Mouse (Mus musculus) kidney, adult 2 months (tissue): ENCODE results near the gene Plekhg6. TPM values are rescaled to one million over a fixed set of nuclear protein-coding genes. Genes with fewer than 3 reads are reported as not detected.

Source experiments
- DNase-seq: peaks from one replicate; pipeline ENCODE4 v3.0.0; 2021
- H3K27ac ChIP-seq: fragments of 200-500 bp; 2 replicates; pipeline ENCODE4 v1.5.1; 2012; ENCODE audit warnings: low read depth, low read length, control low read depth, inconsistent platforms; ENCODE audit not compliant: insufficient read depth
- H3K27me3 ChIP-seq: fragments of 200-500 bp; replicated peaks from 2 replicates; pipeline ENCODE4 v1.6.1; 2012; ENCODE audit warnings: mild to moderate bottlenecking, moderate library complexity, low read length, inconsistent platforms; ENCODE audit not compliant: control insufficient read depth, insufficient read depth
- H3K36me3 ChIP-seq: fragments of 200-500 bp; 2 replicates; pipeline ENCODE4 v1.6.1; 2012; ENCODE audit warnings: mild to moderate bottlenecking, moderate library complexity, low read length, inconsistent platforms; ENCODE audit not compliant: control insufficient read depth, insufficient read depth
- H3K4me1 ChIP-seq: fragments of 200-500 bp; 2 replicates; pipeline ENCODE4 v1.6.1; 2011; ENCODE audit warnings: low read length; ENCODE audit not compliant: control insufficient read depth, insufficient read depth
- H3K4me3 ChIP-seq: fragments of 200-500 bp; 2 replicates; pipeline ENCODE4 v1.5.1; 2011; ENCODE audit warnings: mild to moderate bottlenecking, low read depth, low read length, control low read depth; ENCODE audit not compliant: insufficient read depth
- CTCF ChIP-seq: fragments of 200-500 bp; conservative IDR thresholded peaks from 2 replicates; pipeline ENCODE4 v1.5.1; 2011; ENCODE audit warnings: low read depth, mild to moderate bottlenecking, control low read depth, low read length, moderate library complexity, mixed read lengths; ENCODE audit not compliant: insufficient read depth, insufficient read length
- POLR2A ChIP-seq: fragments of 200-500 bp; IDR thresholded peaks from one replicate; pipeline ENCODE4 v1.6.1; 2011; ENCODE audit warnings: low read depth, low read length, control low read depth
- WGBS: fragments of 180-500 bp; shearing (Covaris S2); methylation state at CpG from one replicate; pipeline ENCODE4 v1.1.7; 2018; 5-methylcytosine and 5-hydroxymethylcytosine counted together
- polyA plus RNA-seq: library from polyadenylated mRNA; depleted of rRNA; stranded (reverse); fragments of >200 nt; gene quantifications from 2 replicates; pipeline ENCODE4 v1.2.3, GENCODE M21; 2012

Plekhg6 gene
- polyA plus RNA-seq, 1 experiment, result 6.1 TPM

DNA sequence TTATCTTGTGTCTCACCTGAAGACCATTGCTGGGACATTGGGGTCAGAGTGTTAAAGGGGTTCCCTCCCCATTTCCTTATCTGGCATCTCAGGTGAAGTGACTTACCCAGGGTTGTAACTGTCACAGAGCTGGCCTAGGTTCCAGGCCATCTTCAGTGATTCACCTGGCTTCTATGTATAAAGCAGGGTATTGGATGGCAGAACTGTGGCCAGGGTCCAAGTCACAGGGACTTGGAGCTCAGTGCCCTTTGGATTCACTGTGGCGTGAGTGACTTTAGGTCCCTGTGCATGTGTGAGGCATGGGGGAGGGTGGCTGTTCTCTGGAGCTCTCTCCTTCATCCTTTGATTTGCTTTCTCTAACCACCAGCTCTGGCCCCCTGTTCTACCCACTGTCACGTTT lies 34.6 kb downstream of the Plekhg6 start:
- Histone ChIP-seq H3K36me3 (no peaks in the 10 kb centered on the region), H3K4me3 (no peak overlapping the region), H3K27ac (no peak overlapping the region), H3K4me1 (peaks cover 9% of the 10 kb centered on the region; the same call in 1 of the 2 replicates), H3K27me3 (no peaks in the 10 kb centered on the region)
- no peak for TF ChIP-seq POLR2A
- no peak for TF ChIP-seq CTCF
- peak; percentile 75 for DNase-seq
- WGBS, result 42% methylated on average over 2 of the region's 2 CpGs

- Histone ChIP-seq H3K27me3 (no peaks in the 10 kb centered on the region), H3K36me3 (no peaks in the 10 kb centered on the region), H3K4me1 (peaks cover 9% of the 10 kb centered on the region; the same call in 1 of the 2 replicates), H3K4me3 (no peak overlapping the region), H3K27ac (no peak overlapping the region)
- DNase-seq, result no peak
- WGBS, result 73% methylated on average over 1 of the region's 1 CpGs
- TF ChIP-seq CTCF, result no peak
- no peak for TF ChIP-seq POLR2A
Observed at GRCm38 (mm10) chr6:125345625-125346024, 35.0 kb downstream of the Plekhg6 start.

GRCm38 (mm10) chr6:125344866-125345265 lies 35.7 kb downstream of the Plekhg6 start:
- no peak for DNase-seq
- Histone ChIP-seq H3K36me3 (no peaks in the 10 kb centered on the region), H3K27me3 (no peaks in the 10 kb centered on the region), H3K4me3 (no peak overlapping the region), H3K27ac (no peak overlapping the region), H3K4me1 (peaks cover 9% of the 10 kb centered on the region; the same call in 1 of the 2 replicates)
- TF ChIP-seq CTCF (no peak), POLR2A (no peak)
- WGBS, result 76% methylated on average over 4 of the region's 4 CpGs

GRCm38 (mm10) chr6:125344084-125344483 lies 36.5 kb downstream of the Plekhg6 start:
- H3K36me3 ChIP-seq, result no peaks in the 10 kb centered on the region
- H3K27me3 ChIP-seq, result no peaks in the 10 kb centered on the region
- TF ChIP-seq CTCF (no peak), POLR2A (no peak)
- WGBS, result 23% methylated on average over 8 of the region's 8 CpGs
- H3K27ac ChIP-seq, result 0 out of 2 replicates have a peak overlapping the region, but pooled peaks have one; percentile 8
- DNase-seq, result peak; percentile 67
- H3K4me1 ChIP-seq, result peaks cover 8% of the 10 kb centered on the region; the same call in 1 of the 2 replicates
- H3K4me3 ChIP-seq, result no peak overlapping the region

DNA sequence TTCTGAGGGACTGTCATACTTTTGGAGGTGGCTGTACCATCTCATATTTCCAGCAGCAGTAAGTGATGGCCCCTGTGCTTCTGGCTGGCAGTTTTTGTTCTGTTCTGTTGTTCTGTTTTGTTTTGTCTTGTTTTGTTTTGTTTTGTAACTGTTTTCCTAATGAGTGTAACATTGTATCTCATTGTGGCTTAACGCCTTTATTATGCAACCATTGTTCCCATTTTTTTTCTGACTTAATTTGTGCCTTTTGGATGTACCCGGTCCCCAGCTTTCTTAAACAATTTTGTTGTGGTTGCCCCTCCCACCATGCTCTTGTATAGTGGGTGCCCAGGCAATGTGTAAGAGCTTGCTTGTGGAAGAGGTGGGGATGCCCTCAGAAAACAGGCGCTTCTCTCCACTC lies 38.4 kb downstream of the Plekhg6 start:
- Histone ChIP-seq H3K27ac (no peak overlapping the region), H3K4me1 (peaks cover 3% of the 10 kb centered on the region; the same call in 1 of the 2 replicates), H3K4me3 (no peak overlapping the region), H3K36me3 (no peaks in the 10 kb centered on the region), H3K27me3 (no peaks in the 10 kb centered on the region)
- DNase-seq, result no peak
- TF ChIP-seq POLR2A, result no peak
- no peak for TF ChIP-seq CTCF
- WGBS, result 76% methylated on average over 3 of the region's 3 CpGs

DNA sequence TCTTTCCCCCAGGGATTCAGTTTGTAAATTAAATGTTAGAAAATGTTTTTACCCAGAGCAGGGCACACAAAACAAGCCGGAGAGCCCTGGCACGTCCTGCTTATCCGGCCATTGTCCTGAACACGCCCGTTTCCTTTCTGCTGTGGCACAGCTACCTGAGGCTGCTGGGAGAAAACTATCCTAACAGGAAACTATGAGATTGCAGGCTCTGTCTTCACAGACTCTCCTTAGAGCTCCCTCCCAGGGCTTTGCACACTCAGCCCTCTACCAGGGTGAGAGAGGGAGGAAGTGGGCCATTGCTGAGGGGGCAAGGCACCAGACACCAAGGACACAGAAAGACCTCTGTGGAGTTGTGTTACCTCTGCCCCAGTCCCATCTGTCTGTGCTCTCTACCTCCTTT lies 40.3 kb downstream of the Plekhg6 start:
- WGBS, result 74% methylated on average over 5 of the region's 5 CpGs
- Histone ChIP-seq H3K36me3 (no peaks in the 10 kb centered on the region), H3K4me1 (no peaks in the 10 kb centered on the region; the same call in 1 of the 2 replicates), H3K27ac (peak overlapping the region; percentile 49), H3K4me3 (no peak overlapping the region), H3K27me3 (no peaks in the 10 kb centered on the region)
- DNase-seq, result peak; percentile 60
- TF ChIP-seq CTCF (no peak), POLR2A (no peak)

DNA sequence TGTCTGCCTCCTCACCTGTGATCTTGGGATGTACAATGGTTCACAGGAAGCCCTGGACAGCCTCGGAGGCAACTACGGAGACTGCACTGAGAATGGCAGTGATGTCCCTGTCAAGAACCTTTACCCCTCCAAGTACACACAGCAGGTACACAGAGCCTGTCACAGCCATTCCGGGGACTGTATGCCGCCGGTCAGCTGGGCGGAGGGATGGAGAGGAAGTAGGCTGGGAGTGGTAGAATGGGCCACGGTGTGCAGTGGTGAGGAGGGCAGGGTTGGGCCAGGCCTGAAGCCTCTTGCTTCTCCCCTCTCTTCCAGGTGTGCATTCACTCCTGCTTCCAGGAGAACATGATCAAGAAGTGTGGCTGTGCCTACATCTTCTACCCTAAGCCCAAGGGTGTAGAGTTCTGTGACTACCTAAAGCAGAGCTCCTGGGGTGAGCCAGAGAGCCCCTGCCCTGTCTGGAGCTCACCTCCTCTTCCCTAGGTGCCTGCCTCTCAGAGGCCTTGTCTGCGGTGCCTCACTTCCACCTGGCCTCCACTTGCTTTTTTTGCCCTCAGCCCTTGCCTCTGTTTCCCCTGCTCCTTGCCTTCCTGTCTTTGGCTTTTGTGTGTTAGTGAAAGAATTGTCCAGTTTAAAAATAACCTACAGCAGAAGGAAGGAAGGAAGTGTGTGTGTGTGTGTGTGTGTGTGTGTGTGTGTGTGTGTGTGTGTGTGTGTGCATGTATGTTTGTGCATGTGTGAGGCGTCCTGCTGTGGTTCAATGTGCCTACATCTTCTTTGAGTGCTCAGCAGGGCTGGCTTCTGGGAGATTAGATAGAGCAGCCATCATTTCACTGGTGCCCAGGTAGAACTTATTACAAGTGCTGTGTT lies 41.6 kb downstream of the Plekhg6 start:
- Histone ChIP-seq H3K4me3 (no peak overlapping the region), H3K36me3 (no peaks in the 10 kb centered on the region), H3K27ac (peak overlapping the region; percentile 45; the same call in 1 of the 2 replicates), H3K4me1 (no peaks in the 10 kb centered on the region; the same call in 1 of the 2 replicates), H3K27me3 (no peaks in the 10 kb centered on the region)
- WGBS, result 69% methylated on average over 9 of the region's 9 CpGs
- TF ChIP-seq CTCF (no peak), POLR2A (no peak)
- DNase-seq, result peak; percentile 43
